Mouse (Mus musculus): ENCODE measurements at regions not wholly inside any gene's neighbourhood (a gene's known extent, or its start where the extent isn't known, plus 50 kb on each side); places are given as distances from the start of the nearest gene placed in this dataset.

- WGBS, result 67% methylated on average over 4 of the region's 4 CpGs
- peaks cover 5% of the 10 kb centered on the region for H3K4me1 ChIP-seq (replicated peaks)
- no peak for ATAC-seq (ENCODE audit: low FRiP score, low read depth)
Measured at GRCm38 (mm10) chr15:68430486-68430885, 1929.8 kb upstream of the Lrrc6 start.

GRCm38 (mm10) chr15:68428444-68429228, 1927.9 kb upstream of the Lrrc6 start:
- WGBS, result 16% methylated on average over 6 of the region's 6 CpGs
- Histone ChIP-seq H3K9me3 (no peaks in the 10 kb centered on the region), H3K4me3 (no peak overlapping the region), H3K4me1 (replicated peaks) (peaks cover 5% of the 10 kb centered on the region), H3K36me3 (no peaks in the 10 kb centered on the region), H3K4me2 (no peak overlapping the region), H3K27me3 (0 out of 2 replicates have a peak, but pooled peaks cover 3% of the 10 kb centered on the region), H3K9ac (no peak overlapping the region), H3K27ac (replicated peaks) (no peak overlapping the region)
- ATAC-seq (ENCODE audit: low FRiP score, low read depth), result peak; percentile 83

More at GRCm38 (mm10) chr15:68430486-68430885, 1929.8 kb upstream of the Lrrc6 start:
- Histone ChIP-seq H3K4me3 (no peak overlapping the region), H3K9me3 (no peaks in the 10 kb centered on the region), H3K27me3 (0 out of 2 replicates have a peak, but pooled peaks cover 3% of the 10 kb centered on the region), H3K9ac (no peak overlapping the region), H3K27ac (replicated peaks) (no peak overlapping the region), H3K36me3 (no peaks in the 10 kb centered on the region), H3K4me2 (no peak overlapping the region)

GRCm38 (mm10) chr15:68417142-68417541, 1916.4 kb upstream of the Lrrc6 start:
- no peak overlapping the region for H3K4me2 ChIP-seq
- WGBS, result 11% methylated on average over 1 of the region's 1 CpGs
- H3K4me1 ChIP-seq (replicated peaks), result no peaks in the 10 kb centered on the region; the same call in 1 of the 2 replicates
- H3K9ac ChIP-seq, result no peak overlapping the region
- no peaks in the 10 kb centered on the region for H3K36me3 ChIP-seq
- no peak overlapping the region for H3K4me3 ChIP-seq
- no peak overlapping the region for H3K27ac ChIP-seq (replicated peaks)
- no peak for ATAC-seq (ENCODE audit: low FRiP score, low read depth)
- no peaks in the 10 kb centered on the region for H3K9me3 ChIP-seq
- no peaks in the 10 kb centered on the region for H3K27me3 ChIP-seq

GRCm38 (mm10) chr15:68415401-68415925, 1914.8 kb upstream of the Lrrc6 start:
- no peak for ATAC-seq (ENCODE audit: low FRiP score, low read depth)
- no peak overlapping the region for H3K4me2 ChIP-seq
- H3K4me3 ChIP-seq, result no peak overlapping the region
- H3K27ac ChIP-seq (replicated peaks), result no peak overlapping the region
- H3K9ac ChIP-seq, result no peak overlapping the region
- H3K4me1 ChIP-seq (replicated peaks), result no peaks in the 10 kb centered on the region; the same call in 1 of the 2 replicates
- no peaks in the 10 kb centered on the region for H3K36me3 ChIP-seq
- no peaks in the 10 kb centered on the region for H3K27me3 ChIP-seq
- H3K9me3 ChIP-seq, result no peaks in the 10 kb centered on the region
- 31% methylated on average over 3 of the region's 3 CpGs for WGBS

GRCm38 (mm10) chr15:68414047-68414446, 1913.3 kb upstream of the Lrrc6 start:
- Histone ChIP-seq H3K4me2 (no peak overlapping the region), H3K9ac (no peak overlapping the region), H3K4me1 (replicated peaks) (no peaks in the 10 kb centered on the region; the same call in 1 of the 2 replicates), H3K4me3 (no peak overlapping the region), H3K27me3 (no peaks in the 10 kb centered on the region), H3K36me3 (no peaks in the 10 kb centered on the region), H3K27ac (replicated peaks) (no peak overlapping the region), H3K9me3 (no peaks in the 10 kb centered on the region)
- no peak for ATAC-seq (ENCODE audit: low FRiP score, low read depth)
- 74% methylated on average over 4 of the region's 4 CpGs for WGBS

GRCm38 (mm10) chr15:68412697-68413096, 1912.0 kb upstream of the Lrrc6 start:
- no peak overlapping the region for H3K4me3 ChIP-seq
- H3K9me3 ChIP-seq, result no peaks in the 10 kb centered on the region
- no peak overlapping the region for H3K27ac ChIP-seq (replicated peaks)
- no peaks in the 10 kb centered on the region for H3K27me3 ChIP-seq
- H3K4me2 ChIP-seq, result no peak overlapping the region
- no peaks in the 10 kb centered on the region for H3K36me3 ChIP-seq
- H3K4me1 ChIP-seq (replicated peaks), result no peaks in the 10 kb centered on the region; the same call in 1 of the 2 replicates
- no peak for ATAC-seq (ENCODE audit: low FRiP score, low read depth)
- H3K9ac ChIP-seq, result no peak overlapping the region
- WGBS, result 89% methylated on average over 2 of the region's 2 CpGs

GRCm38 (mm10) chr15:68412156-68412555, 1911.4 kb upstream of the Lrrc6 start:
- Histone ChIP-seq H3K4me1 (replicated peaks) (no peaks in the 10 kb centered on the region), H3K4me3 (no peak overlapping the region), H3K36me3 (no peaks in the 10 kb centered on the region), H3K9ac (no peak overlapping the region), H3K27ac (replicated peaks) (no peak overlapping the region), H3K4me2 (no peak overlapping the region), H3K9me3 (no peaks in the 10 kb centered on the region), H3K27me3 (no peaks in the 10 kb centered on the region)
- 96% methylated on average over 3 of the region's 3 CpGs for WGBS
- ATAC-seq (ENCODE audit: low FRiP score, low read depth), result no peak

- Histone ChIP-seq H3K9ac (no peak overlapping the region), H3K4me3 (no peak overlapping the region), H3K4me2 (no peak overlapping the region), H3K27ac (replicated peaks) (no peak overlapping the region), H3K36me3 (no peaks in the 10 kb centered on the region), H3K27me3 (no peaks in the 10 kb centered on the region), H3K9me3 (no peaks in the 10 kb centered on the region), H3K4me1 (replicated peaks) (no peaks in the 10 kb centered on the region)
- WGBS, result 90% methylated on average over 3 of the region's 3 CpGs
- ATAC-seq (ENCODE audit: low FRiP score, low read depth), result no peak
Measured at GRCm38 (mm10) chr15:68403554-68404070, 1902.9 kb upstream of the Lrrc6 start.

- 66% methylated on average over 1 of the region's 1 CpGs for WGBS
- H3K4me3 ChIP-seq, result no peak overlapping the region
- no peak overlapping the region for H3K4me2 ChIP-seq
- no peaks in the 10 kb centered on the region for H3K9me3 ChIP-seq
- no peaks in the 10 kb centered on the region for H3K36me3 ChIP-seq
- ATAC-seq (ENCODE audit: low FRiP score, low read depth), result no peak
- H3K27me3 ChIP-seq, result no peaks in the 10 kb centered on the region
- H3K4me1 ChIP-seq (replicated peaks), result no peaks in the 10 kb centered on the region
- H3K9ac ChIP-seq, result no peak overlapping the region
- no peak overlapping the region for H3K27ac ChIP-seq (replicated peaks)
Measured at GRCm38 (mm10) chr15:68401726-68402125, 1901.0 kb upstream of the Lrrc6 start.

GRCm38 (mm10) chr15:68401006-68401405, 1900.3 kb upstream of the Lrrc6 start:
- Histone ChIP-seq H3K9ac (no peak overlapping the region), H3K4me2 (no peak overlapping the region), H3K27ac (replicated peaks) (no peak overlapping the region), H3K36me3 (no peaks in the 10 kb centered on the region), H3K9me3 (no peaks in the 10 kb centered on the region), H3K4me3 (no peak overlapping the region), H3K4me1 (replicated peaks) (no peaks in the 10 kb centered on the region), H3K27me3 (no peaks in the 10 kb centered on the region)
- ATAC-seq (ENCODE audit: low FRiP score, low read depth), result no peak
- 95% methylated on average over 4 of the region's 4 CpGs for WGBS

GRCm38 (mm10) chr15:68396566-68396965, 1895.9 kb upstream of the Lrrc6 start:
- Histone ChIP-seq H3K27ac (replicated peaks) (no peak overlapping the region), H3K27me3 (no peaks in the 10 kb centered on the region), H3K4me1 (replicated peaks) (no peaks in the 10 kb centered on the region), H3K9ac (no peak overlapping the region), H3K36me3 (no peaks in the 10 kb centered on the region), H3K4me2 (no peak overlapping the region), H3K9me3 (no peaks in the 10 kb centered on the region), H3K4me3 (no peak overlapping the region)
- 93% methylated on average over 6 of the region's 6 CpGs for WGBS
- ATAC-seq (ENCODE audit: low FRiP score, low read depth), result no peak

- no peaks in the 10 kb centered on the region for H3K36me3 ChIP-seq
- no peak overlapping the region for H3K9ac ChIP-seq
- no peak overlapping the region for H3K27ac ChIP-seq (replicated peaks)
- ATAC-seq (ENCODE audit: low FRiP score, low read depth), result no peak
- no peak overlapping the region for H3K4me3 ChIP-seq
- 88% methylated on average over 1 of the region's 1 CpGs for WGBS
- no peaks in the 10 kb centered on the region for H3K4me1 ChIP-seq (replicated peaks)
- no peak overlapping the region for H3K4me2 ChIP-seq
- H3K27me3 ChIP-seq, result no peaks in the 10 kb centered on the region
- no peaks in the 10 kb centered on the region for H3K9me3 ChIP-seq
Measured at GRCm38 (mm10) chr15:68394749-68395148, 1894.0 kb upstream of the Lrrc6 start.

Data from hindbrain, embryonic 15.5 days (tissue).